Mouse (Mus musculus): Measurements from ENCODE around the gene Snap23.

DNA sequence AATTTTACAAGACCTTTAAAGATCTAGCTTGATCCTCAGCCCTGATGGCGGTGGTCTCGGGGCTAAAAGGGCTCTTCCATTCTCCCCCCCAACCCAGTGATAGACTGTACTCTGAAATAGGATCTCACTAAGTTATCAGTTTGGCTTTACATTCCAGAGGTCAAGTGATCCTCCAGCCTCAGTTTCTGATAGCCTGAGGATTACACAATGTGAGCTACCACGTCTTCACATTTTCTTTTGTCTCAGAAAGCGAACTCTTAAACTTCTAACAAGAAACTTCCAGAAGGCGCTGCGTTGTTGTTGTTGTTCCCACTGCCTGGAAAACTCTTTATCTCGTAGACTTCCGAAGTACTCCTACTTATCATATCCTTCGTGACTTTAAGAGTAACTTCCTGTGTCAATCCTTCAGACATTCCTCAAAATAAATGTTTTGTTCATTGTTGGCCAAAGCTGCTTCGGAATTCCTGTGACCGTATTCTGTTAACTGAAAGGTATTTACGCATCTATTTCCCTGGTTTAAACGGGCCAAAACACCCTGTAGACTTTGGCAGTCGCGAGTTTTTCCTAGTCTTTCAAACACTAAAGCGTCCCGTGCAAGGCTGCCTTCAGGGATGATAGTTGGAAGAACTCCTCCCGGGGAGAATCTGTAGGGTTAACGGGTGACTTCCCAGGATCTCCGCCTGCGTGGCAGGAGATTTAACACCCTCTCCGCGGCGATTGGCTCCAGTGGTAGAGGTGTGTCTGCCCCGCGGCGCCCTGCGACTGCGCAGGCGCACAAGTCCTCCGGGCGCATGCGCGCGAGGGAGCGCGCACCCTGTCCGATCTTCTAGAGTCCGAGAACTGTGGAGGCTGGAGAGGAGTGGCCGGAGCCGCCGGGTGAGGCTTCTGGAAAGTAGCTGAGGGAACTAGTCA is at the start of gene Snap23:
- TF ChIP-seq CTCF (conservative IDR thresholded peaks at IDR 0.05; ENCODE audit: insufficient read depth, insufficient read length, low read depth, low read length) (no peak), POLR2A (IDR thresholded peaks at IDR 0.05; ENCODE audit: low read depth, low read length) (no peak)

Data from kidney, adult 2 months (tissue).